Mouse (Mus musculus): Measurements from ENCODE around the gene Amd1. TPM values are rescaled to one million over a fixed set of nuclear protein-coding genes. Genes with fewer than 3 reads are reported as not detected.

The Amd1 gene
- polyA plus RNA-seq, 1 experiment: 114 TPM

- H3K4me1 ChIP-seq (ENCODE audit: control insufficient read depth, insufficient read depth, low read length): 0 out of 2 replicates have a peak, but pooled peaks cover 2% of the 10 kb centered on the region
- TF ChIP-seq POLR2A (IDR thresholded peaks at IDR 0.05; ENCODE audit: borderline replicate concordance, insufficient read depth, low read length) (peak; percentile 33; the same call in 1 of the 2 replicates), CTCF (IDR thresholded peaks at IDR 0.05; ENCODE audit: borderline replicate concordance, insufficient read depth, low read depth, low read length) (no peak)
- peak within 1 kb of the TSS; percentile 37; the same call in 1 of the 2 replicates for H3K27ac ChIP-seq (ENCODE audit: insufficient read depth, low read length)
- peak; percentile 83 to 85 for DNase-seq
- peak within 1 kb of the TSS; percentile 79 for H3K4me3 ChIP-seq (replicated peaks; ENCODE audit: insufficient read depth, low read depth, low read length)
- 1% methylated on average over 54 of the region's 54 CpGs for WGBS
- H3K27me3 ChIP-seq (ENCODE audit: control insufficient read depth, insufficient read depth, low read length): no peaks in the 10 kb centered on the region
Measured at GRCm38 (mm10) chr10:40246374-40247165, 55.4 kb downstream of the Amd1 start, which contains the start of gene Rpf2. Gene Rpf2 (minus strand): TSS chr10:40247036.

- no peak for TF ChIP-seq CTCF (IDR thresholded peaks at IDR 0.05; ENCODE audit: borderline replicate concordance, insufficient read depth, low read depth, low read length)
- TF ChIP-seq POLR2A (IDR thresholded peaks at IDR 0.05; ENCODE audit: borderline replicate concordance, insufficient read depth, low read length): no peak
- no peak for DNase-seq
- no peak overlapping the region for H3K4me3 ChIP-seq (replicated peaks; ENCODE audit: insufficient read depth, low read depth, low read length)
- H3K4me1 ChIP-seq (ENCODE audit: control insufficient read depth, insufficient read depth, low read length): no peaks in the 10 kb centered on the region
- H3K27ac ChIP-seq (ENCODE audit: insufficient read depth, low read length): no peak overlapping the region
- no peaks in the 10 kb centered on the region for H3K27me3 ChIP-seq (ENCODE audit: control insufficient read depth, insufficient read depth, low read length)
- WGBS: 91% methylated on average over 5 of the region's 5 CpGs
Measured at GRCm38 (mm10) chr10:40237826-40238225, 64.2 kb downstream of the Amd1 start.

Other genes starting within 250 kb of the Amd1 start
- 3.6 and 5.0 TPM in 2 replicates for gene Slc16a10, start 159.9 kb downstream of the Amd1 start, polyA plus RNA-seq (2012; rRNA removed)
- gene Rpf2, start 55.1 kb downstream of the Amd1 start, polyA plus RNA-seq (2012; rRNA removed): 13.8 and 15.1 TPM in 2 replicates
- 28.1 and 33.2 TPM in 2 replicates for gene Gtf3c6, start 44.1 kb downstream of the Amd1 start, polyA plus RNA-seq (2012; rRNA removed)
- gene Cdk19, start 37.4 kb upstream of the Amd1 start, polyA plus RNA-seq (2012; rRNA removed): 44.7 and 45.9 TPM in 2 replicates

All from cerebellum, adult 2 months (tissue).